Mouse (Mus musculus) lung, embryonic 16.5 days (tissue): Measurements from ENCODE around the gene Tll1. TPM values are rescaled to one million over a fixed set of nuclear protein-coding genes. Genes with fewer than 3 reads are reported as not detected.

Experiments
- ATAC-seq: fragments of 200-750 bp; cut with Nextera tagmentation; 2 replicates; pipeline ENCODE4 v1.8.0; 2017; ENCODE audit warnings: low read depth, mild to moderate bottlenecking, moderate library complexity
- H3K27ac ChIP-seq: fragments of 300-500 bp; sonication (generic); 2 replicates; pipeline ENCODE4 v1.5.1; 2014; ENCODE audit warnings: mild to moderate bottlenecking, control low read depth, low read length
- H3K27me3 ChIP-seq: fragments of 300-500 bp; sonication (generic); 2 replicates; pipeline ENCODE4 v1.6.1; 2014; ENCODE audit warnings: low read depth, low read length, mixed read lengths; ENCODE audit not compliant: control insufficient read depth, insufficient read depth
- H3K36me3 ChIP-seq: fragments of 300-500 bp; sonication (generic); 2 replicates; pipeline ENCODE4 v1.6.1; 2014; ENCODE audit warnings: low read length; ENCODE audit not compliant: control insufficient read depth, insufficient read depth
- H3K4me1 ChIP-seq: fragments of 300-500 bp; sonication (generic); replicated peaks from 2 replicates; pipeline ENCODE4 v1.6.1; 2014; ENCODE audit warnings: low read length, mixed read lengths; ENCODE audit not compliant: control insufficient read depth, insufficient read depth
- H3K4me2 ChIP-seq: fragments of 300-500 bp; sonication (generic); 2 replicates; pipeline ENCODE4 v1.6.1; 2014; ENCODE audit warnings: low read depth, low read length, control low read depth
- H3K4me3 ChIP-seq: fragments of 300-500 bp; sonication (generic); 2 replicates; pipeline ENCODE4 v1.5.1; 2014; ENCODE audit warnings: mild to moderate bottlenecking, low read length, control low read depth
- H3K9ac ChIP-seq: fragments of 300-500 bp; sonication (generic); 2 replicates; pipeline ENCODE4 v1.6.1; 2014; ENCODE audit warnings: low read length, control low read depth
- H3K9me3 ChIP-seq: fragments of 300-500 bp; sonication (generic); 2 replicates; pipeline ENCODE4 v1.6.1; 2016; ENCODE audit warnings: low read length; ENCODE audit not compliant: control insufficient read depth
- WGBS: fragments of 180-500 bp; shearing (Covaris S2); extraction: QIAGEN DNeasy Blood & Tissue Kit; methylation state at CpG from one replicate; pipeline ENCODE4 v1.1.7; 2014; 5-methylcytosine and 5-hydroxymethylcytosine counted together
- polyA plus RNA-seq: library from polyadenylated mRNA; unstranded; fragments of >200 nt; fragmentation: Nextera tagmentation; extraction: Ambion mirVana; gene quantifications from 2 replicates; pipeline ENCODE4 v1.2.1, GENCODE M21; 2015

The Tll1 gene
- polyA plus RNA-seq, 1 experiment from 2014 or later: 0.69 TPM

GRCm38 (mm10) chr8:64152216-64152804 is 53.8 kb downstream of the Tll1 start:
- H3K9me3 ChIP-seq: no peaks in the 10 kb centered on the region
- 70% methylated on average over 9 of the region's 9 CpGs for WGBS
- no peak overlapping the region for H3K4me3 ChIP-seq

GRCm38 (mm10) chr8:64136593-64136992 is 69.5 kb downstream of the Tll1 start:
- Histone ChIP-seq H3K4me3 (no peak overlapping the region), H3K4me2 (no peak overlapping the region), H3K27me3 (no peaks in the 10 kb centered on the region), H3K9me3 (no peaks in the 10 kb centered on the region), H3K36me3 (no peaks in the 10 kb centered on the region), H3K27ac (no peak overlapping the region), H3K4me1 (no peaks in the 10 kb centered on the region), H3K9ac (no peak overlapping the region)
- WGBS: 60% methylated on average over 1 of the region's 1 CpGs
- no peak for ATAC-seq

More at GRCm38 (mm10) chr8:64152216-64152804, 53.8 kb downstream of the Tll1 start:
- H3K9ac ChIP-seq: no peak overlapping the region
- H3K36me3 ChIP-seq: no peaks in the 10 kb centered on the region
- no peak overlapping the region for H3K4me2 ChIP-seq
- H3K4me1 ChIP-seq: no peaks in the 10 kb centered on the region
- no peaks in the 10 kb centered on the region for H3K27me3 ChIP-seq
- ATAC-seq: no peak
- H3K27ac ChIP-seq: no peak overlapping the region

GRCm38 (mm10) chr8:64107190-64107589 is 98.9 kb downstream of the Tll1 start:
- WGBS: 64% methylated on average over 2 of the region's 2 CpGs
- Histone ChIP-seq H3K27ac (no peak overlapping the region), H3K36me3 (no peaks in the 10 kb centered on the region), H3K4me1 (no peaks in the 10 kb centered on the region), H3K9me3 (no peaks in the 10 kb centered on the region), H3K4me2 (no peak overlapping the region), H3K4me3 (no peak overlapping the region), H3K9ac (no peak overlapping the region), H3K27me3 (no peaks in the 10 kb centered on the region)
- no peak for ATAC-seq

GRCm38 (mm10) chr8:64073396-64073795 is 132.7 kb downstream of the Tll1 start:
- no peaks in the 10 kb centered on the region for H3K36me3 ChIP-seq
- H3K27me3 ChIP-seq: no peaks in the 10 kb centered on the region
- H3K4me2 ChIP-seq: no peak overlapping the region
- H3K4me1 ChIP-seq: no peaks in the 10 kb centered on the region
- no peaks in the 10 kb centered on the region for H3K9me3 ChIP-seq
- H3K4me3 ChIP-seq: no peak overlapping the region
- WGBS: 59% methylated on average over 2 of the region's 2 CpGs
- H3K27ac ChIP-seq: no peak overlapping the region
- ATAC-seq: no peak
- no peak overlapping the region for H3K9ac ChIP-seq

- H3K36me3 ChIP-seq: no peaks in the 10 kb centered on the region
- no peaks in the 10 kb centered on the region for H3K9me3 ChIP-seq
- H3K27ac ChIP-seq: no peak overlapping the region
- H3K4me1 ChIP-seq: no peaks in the 10 kb centered on the region
- no peak; the same call in 1 of the 2 replicates for ATAC-seq
- no peaks in the 10 kb centered on the region for H3K27me3 ChIP-seq
- H3K4me3 ChIP-seq: no peak overlapping the region
- H3K4me2 ChIP-seq: no peak overlapping the region
- H3K9ac ChIP-seq: no peak overlapping the region
- WGBS: 16% methylated on average over 2 of the region's 2 CpGs
Observed at GRCm38 (mm10) chr8:64059867-64060266, 146.2 kb downstream of the Tll1 start.

- H3K4me3 ChIP-seq: no peak overlapping the region
- H3K4me1 ChIP-seq: no peaks in the 10 kb centered on the region
- no peaks in the 10 kb centered on the region for H3K9me3 ChIP-seq
- H3K9ac ChIP-seq: no peak overlapping the region
- H3K27me3 ChIP-seq: no peaks in the 10 kb centered on the region
- 73% methylated on average over 4 of the region's 4 CpGs for WGBS
- ATAC-seq: no peak
- no peak overlapping the region for H3K27ac ChIP-seq
- H3K36me3 ChIP-seq: no peaks in the 10 kb centered on the region
- H3K4me2 ChIP-seq: no peak overlapping the region
Observed at GRCm38 (mm10) chr8:64057571-64057970, 148.5 kb downstream of the Tll1 start.

- no peak for ATAC-seq
- WGBS: 56% methylated on average over 3 of the region's 3 CpGs
- H3K27me3 ChIP-seq: no peaks in the 10 kb centered on the region
- no peaks in the 10 kb centered on the region for H3K36me3 ChIP-seq
- H3K4me2 ChIP-seq: no peak overlapping the region
- no peak overlapping the region for H3K9ac ChIP-seq
- no peak overlapping the region for H3K27ac ChIP-seq
- no peaks in the 10 kb centered on the region for H3K9me3 ChIP-seq
- H3K4me1 ChIP-seq: no peaks in the 10 kb centered on the region
- H3K4me3 ChIP-seq: no peak overlapping the region
Observed at GRCm38 (mm10) chr8:64048556-64048955, 157.5 kb downstream of the Tll1 start.

DNA sequence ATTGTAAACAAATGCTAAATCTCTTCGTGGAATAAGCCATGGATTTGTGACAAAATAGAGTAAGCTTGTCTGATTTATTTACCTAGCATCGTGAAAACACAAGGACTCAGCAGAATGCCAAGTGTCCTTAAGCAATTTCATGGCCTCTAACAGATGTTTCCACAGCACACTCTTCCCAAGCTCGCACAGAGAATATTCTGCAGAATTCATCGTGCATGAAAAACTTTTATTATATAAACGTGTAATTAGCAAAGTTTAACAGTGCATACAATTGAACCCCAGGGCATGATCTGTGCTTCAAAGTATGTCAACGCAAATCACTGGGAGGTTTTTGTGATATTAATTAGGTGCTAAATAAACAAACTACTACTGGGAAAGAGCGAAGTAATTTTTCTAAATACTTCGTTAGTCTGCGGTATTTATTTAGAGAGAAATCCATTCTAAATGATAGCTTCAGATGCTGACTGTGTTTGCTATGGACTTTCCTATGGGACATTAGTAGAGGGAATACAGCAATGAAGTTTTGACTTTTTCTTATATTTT is 158.0 kb downstream of the Tll1 start:
- no peak overlapping the region for H3K9ac ChIP-seq
- WGBS: 36% methylated on average over 9 of the region's 9 CpGs
- H3K4me3 ChIP-seq: no peak overlapping the region
- no peaks in the 10 kb centered on the region for H3K9me3 ChIP-seq
- H3K27me3 ChIP-seq: no peaks in the 10 kb centered on the region
- H3K4me2 ChIP-seq: no peak overlapping the region
- H3K4me1 ChIP-seq: no peaks in the 10 kb centered on the region
- H3K36me3 ChIP-seq: no peaks in the 10 kb centered on the region
- no peak overlapping the region for H3K27ac ChIP-seq
- no peak for ATAC-seq

DNA sequence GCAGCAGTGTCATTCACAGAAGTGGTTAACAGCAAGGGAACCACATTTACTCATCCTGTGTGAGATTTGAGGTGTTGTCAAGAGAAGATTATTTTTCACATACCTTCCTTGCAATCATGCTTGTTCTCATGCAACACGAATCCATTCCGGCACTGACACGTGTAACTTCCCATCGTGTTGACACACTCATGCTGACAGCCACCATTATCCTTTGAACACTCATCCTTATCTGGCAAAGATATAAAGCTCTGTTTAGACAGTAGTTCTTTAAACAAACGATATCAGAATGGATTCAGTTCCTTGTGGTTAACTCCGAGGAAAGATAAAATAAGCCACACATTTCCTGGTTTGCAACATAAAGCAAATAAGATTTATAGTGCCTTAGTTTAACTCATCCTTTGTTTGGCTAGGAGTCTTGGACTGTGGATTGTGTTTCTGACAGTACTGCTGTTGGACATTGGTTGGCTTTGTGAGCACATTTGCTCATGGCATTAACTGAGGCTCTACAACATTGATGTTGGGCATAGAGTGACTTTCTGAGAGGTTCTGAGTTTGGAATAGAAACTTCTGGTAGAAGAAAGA is 164.7 kb downstream of the Tll1 start:
- Histone ChIP-seq H3K4me3 (no peak overlapping the region), H3K4me1 (no peaks in the 10 kb centered on the region), H3K27me3 (no peaks in the 10 kb centered on the region), H3K9me3 (no peaks in the 10 kb centered on the region), H3K9ac (no peak overlapping the region), H3K36me3 (no peaks in the 10 kb centered on the region), H3K27ac (no peak overlapping the region), H3K4me2 (no peak overlapping the region)
- ATAC-seq: no peak
- WGBS: 10% methylated on average over 6 of the region's 6 CpGs
